Mouse (Mus musculus) natural killer cell, adult 2 months (primary cell): ENCODE data around the gene Sh3bgrl2.

Experiments used
- DNase-seq, 2 experiments: peaks; one replicate each; pipeline ENCODE4 v3.0.0; 2022; ENCODE audit warnings: low spot score in 2 of 2

Gene Sh3bgrl2

DNA sequence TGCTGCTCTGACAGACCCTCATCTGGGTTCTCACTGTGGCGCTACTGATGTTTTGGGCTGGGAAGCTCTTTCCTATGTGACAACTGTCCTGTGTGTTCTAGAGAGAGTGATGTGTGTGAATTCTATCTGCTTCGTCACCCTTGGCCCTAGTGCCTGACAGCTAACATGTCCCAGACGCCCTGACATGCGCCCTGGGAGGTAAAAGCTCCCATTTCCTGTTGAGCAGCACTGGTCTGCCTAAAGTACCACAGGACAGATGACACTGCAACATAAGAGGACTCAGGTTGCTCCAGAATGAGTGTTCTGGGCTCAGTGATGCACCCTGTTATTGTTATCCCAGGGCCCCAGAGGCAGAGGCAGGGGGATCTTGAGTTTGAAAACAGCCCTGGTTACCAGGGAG lies 12.5 kb downstream of the Sh3bgrl2 start:
- no peak for DNase-seq

DNA sequence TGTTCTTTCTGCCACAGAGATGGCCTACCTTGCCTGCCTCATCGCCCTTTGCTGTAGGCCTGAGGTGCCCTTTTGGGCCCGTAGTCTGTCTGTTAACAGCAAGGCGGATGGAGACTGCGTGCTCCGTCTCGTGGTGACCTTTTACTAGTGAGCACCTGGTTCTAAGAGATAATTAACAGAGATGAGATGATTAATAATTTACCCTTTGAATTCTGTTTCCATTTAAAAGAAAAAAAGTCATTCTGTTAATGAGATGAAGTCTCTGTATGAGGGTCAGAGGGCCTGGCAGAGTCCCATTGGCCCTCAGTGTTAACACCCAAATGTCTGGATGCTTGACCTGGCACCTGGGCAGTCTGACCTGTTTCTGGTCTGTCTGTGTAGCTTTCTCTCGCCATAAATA lies 14.8 kb downstream of the Sh3bgrl2 start:
- DNase-seq: no peak

DNA sequence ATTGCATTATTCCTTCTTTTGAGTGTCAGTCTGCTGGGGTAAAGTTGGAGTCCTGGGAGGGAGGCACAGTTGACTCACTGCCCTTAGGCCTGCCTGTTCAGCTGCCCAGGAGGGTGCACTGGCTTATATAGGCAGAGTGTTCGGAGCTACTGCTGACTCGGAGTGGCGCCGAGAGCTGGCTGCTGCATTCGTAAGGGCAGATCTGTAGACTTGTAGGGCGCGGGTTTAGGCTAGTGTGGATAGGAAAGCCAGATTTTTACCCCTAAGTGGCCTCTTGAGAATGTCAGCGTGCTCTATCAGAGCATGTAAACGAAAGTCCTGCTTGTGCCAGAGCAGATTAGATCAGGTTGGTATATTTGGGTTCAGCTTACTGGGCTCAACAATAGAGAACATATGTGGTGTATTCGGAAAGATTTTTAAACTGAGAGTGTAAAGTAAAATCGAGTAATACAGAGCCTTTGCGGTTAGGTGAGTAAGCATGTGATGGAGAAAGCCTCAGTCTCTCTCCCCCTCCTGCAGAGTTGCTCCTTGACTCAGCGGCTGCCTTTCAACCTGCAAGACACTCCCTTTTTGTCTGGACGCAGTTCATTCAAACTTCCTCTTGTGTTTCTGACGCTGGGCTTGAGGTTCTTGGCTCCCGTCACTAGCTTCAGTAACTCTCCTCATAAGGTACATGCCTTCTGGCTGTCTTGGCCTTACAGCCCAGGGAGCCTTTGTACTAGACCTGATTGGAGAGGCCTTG lies 15.9 kb downstream of the Sh3bgrl2 start:
- DNase-seq: no peak

DNA sequence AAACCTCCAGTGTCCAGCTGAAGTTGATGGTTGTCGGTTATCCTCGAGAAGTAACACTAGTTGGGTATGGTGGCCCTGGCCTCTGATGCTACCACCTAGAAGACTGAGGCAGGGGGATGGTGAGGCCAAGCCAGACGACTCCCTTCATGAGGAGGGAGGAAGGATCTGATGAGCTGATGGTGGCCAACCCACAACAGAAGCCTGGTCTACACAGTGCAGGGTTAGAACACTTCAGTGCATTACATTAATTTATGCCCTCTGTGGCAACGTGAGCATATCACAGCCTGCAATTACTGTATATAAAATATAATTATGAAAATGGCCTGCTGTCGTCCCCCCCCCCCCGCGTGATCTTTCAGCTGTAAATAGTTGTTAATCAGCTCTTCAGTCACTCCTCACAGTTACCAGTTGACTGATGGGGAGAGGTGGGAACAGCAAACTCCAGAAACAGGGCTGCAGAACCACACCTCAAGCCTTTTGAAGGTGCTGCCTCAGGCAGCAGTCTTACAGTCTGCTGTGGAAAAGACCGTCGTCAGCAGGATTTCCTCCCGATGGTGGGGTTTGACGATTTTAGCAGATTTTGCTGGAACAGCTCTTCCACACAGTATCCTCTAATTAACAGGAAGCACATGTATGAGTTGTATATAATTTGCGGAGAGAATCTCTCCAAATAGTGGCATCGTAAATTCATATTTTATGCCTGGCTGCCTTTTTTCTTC lies 17.0 kb downstream of the Sh3bgrl2 start:
- DNase-seq: no peak

DNA sequence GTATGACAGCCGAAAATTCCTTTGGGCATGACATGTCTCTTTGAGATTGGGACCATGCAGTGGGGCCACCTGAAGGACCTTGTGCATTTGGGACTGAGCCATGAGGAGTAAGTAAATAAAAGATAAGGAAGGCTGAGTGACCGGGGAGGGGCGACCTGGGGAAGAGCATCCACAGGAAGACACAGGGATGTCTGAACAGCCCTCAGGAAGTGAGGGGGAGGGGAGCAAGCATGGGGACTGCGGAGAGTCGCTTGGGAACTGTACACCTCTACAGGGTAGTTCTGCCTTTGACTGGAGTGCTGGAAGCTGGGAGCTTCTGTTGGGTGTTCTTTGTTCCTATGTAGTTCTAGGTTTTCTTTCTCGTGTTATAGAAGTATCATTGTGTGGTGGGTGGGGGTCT lies 18.0 kb downstream of the Sh3bgrl2 start:
- no peak for DNase-seq

- no peak for DNase-seq
Measured at GRCm38 (mm10) chr9:83568125-83568524, 20.0 kb downstream of the Sh3bgrl2 start.

DNA sequence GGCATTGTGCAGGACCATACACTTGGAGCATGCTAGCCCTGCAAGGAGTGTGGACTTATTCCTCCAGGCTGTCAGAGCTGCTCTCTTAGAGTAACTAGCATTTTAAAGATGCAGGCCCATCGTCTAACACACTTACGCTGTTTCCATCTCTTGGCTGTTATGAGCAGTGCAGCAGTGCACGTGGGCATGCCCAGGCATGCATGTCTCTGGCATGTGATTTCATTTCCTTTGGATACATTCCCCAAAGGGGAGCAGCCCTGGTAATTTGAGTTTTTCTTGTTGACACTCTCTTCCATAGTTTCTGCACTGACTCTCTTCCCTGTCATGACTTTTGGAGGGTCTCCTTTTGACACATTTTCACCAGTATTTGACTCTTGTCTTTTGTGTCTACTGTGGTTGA lies 20.8 kb downstream of the Sh3bgrl2 start:
- no peak for DNase-seq

GRCm38 (mm10) chr9:83569898-83570297 lies 21.8 kb downstream of the Sh3bgrl2 start:
- DNase-seq: no peak

DNA sequence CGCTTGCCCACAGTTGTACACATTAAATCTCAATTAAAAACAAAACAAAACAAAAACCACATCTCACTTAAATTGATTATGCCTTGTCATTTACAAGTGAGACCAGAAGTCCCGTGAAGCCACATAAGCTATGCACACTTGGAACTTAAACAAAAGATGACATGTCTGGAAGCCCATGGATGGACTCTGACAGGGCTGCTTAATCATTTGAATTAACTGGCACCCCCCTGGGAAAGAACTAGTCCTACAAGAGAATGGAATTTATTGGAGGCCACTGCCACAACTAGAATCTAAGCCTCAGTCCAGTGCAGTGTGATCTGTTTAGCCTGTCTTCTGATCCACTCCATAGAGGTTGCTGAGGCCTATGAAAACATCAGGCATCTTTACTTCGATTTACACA lies 23.2 kb downstream of the Sh3bgrl2 start:
- no peak for DNase-seq

- DNase-seq: no peak
Measured at GRCm38 (mm10) chr9:83572326-83572725, 24.2 kb downstream of the Sh3bgrl2 start.

GRCm38 (mm10) chr9:83572870-83573269 lies 24.7 kb downstream of the Sh3bgrl2 start:
- DNase-seq: no peak

- DNase-seq: no peak
Measured at GRCm38 (mm10) chr9:83573588-83573987, 25.5 kb downstream of the Sh3bgrl2 start.

DNA sequence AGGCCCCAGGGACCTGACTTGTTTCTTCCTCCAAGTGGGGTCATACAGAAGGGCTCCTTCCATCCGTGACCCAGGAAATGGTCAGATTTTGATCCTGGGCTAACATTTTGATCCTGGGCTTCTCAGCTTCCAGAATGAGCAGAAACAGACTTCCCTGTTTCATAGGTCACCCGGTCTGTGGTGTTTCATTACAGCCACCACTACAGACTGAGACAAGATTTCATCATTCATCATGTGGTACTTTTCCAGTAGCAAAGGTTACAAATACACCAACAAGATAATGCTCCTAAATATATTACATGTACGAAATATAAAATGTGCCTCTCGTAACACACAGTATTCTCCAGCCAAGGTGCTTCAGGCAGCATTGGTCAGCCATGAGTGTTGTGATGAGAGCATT lies 27.3 kb downstream of the Sh3bgrl2 start:
- DNase-seq: no peak

DNA sequence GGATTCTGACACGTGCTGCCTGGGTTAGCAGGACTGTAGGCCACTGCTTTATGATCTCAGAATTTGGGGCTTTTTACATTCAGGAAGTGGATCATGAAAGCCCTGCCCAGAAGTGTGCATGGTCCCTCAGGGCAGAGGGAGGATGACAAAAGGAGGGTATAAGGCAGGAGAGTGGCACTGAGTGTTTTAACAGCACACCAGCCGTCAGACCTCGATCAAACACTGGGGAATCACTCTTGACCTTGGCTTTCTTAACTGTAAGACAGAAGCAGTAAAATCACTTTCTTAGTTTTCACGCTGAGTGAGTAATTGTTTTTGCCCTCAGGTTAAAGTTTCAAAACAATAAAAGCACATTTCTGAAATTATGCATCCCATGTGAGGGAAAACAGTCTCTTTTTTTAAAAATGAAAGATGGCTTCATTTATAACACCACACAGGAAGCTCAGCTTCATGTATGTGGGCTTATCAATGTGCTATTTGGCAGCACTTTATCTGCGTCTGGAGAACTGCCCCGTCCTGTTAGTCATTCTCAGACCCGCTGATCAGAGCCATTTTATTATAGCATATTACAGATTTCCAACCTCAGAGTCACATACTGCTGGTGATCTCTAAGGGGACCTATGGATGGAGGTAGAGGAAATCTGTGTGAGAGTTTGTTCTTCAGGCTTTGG lies 28.0 kb downstream of the Sh3bgrl2 start:
- no peak for DNase-seq

DNA sequence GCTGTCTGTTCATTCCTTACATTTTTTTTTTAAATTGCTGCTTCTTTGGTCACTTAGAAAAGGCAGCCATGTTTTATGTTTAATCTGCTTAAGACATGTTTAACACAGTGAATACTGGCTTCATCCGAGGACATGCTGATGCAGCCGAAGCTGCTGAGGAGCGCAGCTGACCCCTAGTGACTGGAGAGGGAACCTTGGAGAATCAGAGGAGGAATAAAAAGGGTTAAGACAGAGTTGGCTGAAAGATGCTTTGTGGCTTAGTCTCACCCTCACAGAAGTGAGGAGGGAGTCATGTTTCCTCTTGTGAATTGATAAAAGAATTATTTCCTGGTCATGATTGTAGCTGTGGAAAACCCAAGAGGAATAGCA lies 28.5 kb downstream of the Sh3bgrl2 start:
- DNase-seq: no peak

- DNase-seq: no peak
Measured at GRCm38 (mm10) chr9:83577260-83577659, 29.1 kb downstream of the Sh3bgrl2 start.

DNA sequence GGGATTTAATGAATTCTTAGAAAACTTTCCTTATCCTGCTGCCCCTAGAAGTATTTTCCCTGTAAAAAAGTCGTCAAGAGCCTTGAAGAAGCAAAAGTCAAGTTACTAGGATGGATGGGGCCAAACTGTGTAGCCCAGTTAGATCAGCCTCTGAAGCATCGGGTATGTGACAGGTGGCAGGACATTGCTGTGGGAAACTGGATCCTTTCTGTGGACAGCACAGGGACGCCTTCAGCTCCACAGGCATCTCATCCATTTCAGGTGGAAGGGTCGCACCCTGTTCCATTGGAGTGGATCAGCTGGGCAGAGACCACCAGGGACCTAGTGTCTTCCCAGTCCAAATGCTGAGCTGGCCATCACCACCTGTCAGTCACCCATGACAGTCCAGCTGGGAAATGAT lies 30.9 kb downstream of the Sh3bgrl2 start:
- no peak for DNase-seq

GRCm38 (mm10) chr9:83582748-83583147 lies 34.6 kb downstream of the Sh3bgrl2 start:
- DNase-seq: no peak

- no peak for DNase-seq
Measured at GRCm38 (mm10) chr9:83586316-83587050, 38.4 kb downstream of the Sh3bgrl2 start.

DNA sequence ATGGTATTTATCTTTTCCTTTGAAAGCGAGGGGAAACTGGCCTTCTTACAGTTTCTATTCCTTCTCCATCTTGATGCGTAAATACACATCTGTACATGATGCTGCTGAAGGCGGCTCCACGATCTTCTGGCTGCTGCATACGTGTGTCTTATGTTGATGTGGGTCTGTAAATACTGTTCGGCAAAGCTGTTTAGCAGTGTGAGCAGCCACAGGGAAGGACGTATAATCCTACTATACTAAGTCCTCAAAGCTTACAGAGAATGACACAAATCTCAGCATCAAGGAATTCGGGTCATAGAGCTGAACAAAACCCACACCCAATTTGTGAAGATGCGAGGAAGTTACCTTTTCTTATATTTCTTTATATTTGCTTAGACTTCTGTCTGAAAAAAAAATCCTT lies 39.0 kb downstream of the Sh3bgrl2 start:
- DNase-seq: no peak

GRCm38 (mm10) chr9:83589063-83589462 lies 40.9 kb downstream of the Sh3bgrl2 start:
- DNase-seq: no peak
